Comparison of ENCODE assay signal across 8 mouse cellular contexts in the genomic region with DNA sequence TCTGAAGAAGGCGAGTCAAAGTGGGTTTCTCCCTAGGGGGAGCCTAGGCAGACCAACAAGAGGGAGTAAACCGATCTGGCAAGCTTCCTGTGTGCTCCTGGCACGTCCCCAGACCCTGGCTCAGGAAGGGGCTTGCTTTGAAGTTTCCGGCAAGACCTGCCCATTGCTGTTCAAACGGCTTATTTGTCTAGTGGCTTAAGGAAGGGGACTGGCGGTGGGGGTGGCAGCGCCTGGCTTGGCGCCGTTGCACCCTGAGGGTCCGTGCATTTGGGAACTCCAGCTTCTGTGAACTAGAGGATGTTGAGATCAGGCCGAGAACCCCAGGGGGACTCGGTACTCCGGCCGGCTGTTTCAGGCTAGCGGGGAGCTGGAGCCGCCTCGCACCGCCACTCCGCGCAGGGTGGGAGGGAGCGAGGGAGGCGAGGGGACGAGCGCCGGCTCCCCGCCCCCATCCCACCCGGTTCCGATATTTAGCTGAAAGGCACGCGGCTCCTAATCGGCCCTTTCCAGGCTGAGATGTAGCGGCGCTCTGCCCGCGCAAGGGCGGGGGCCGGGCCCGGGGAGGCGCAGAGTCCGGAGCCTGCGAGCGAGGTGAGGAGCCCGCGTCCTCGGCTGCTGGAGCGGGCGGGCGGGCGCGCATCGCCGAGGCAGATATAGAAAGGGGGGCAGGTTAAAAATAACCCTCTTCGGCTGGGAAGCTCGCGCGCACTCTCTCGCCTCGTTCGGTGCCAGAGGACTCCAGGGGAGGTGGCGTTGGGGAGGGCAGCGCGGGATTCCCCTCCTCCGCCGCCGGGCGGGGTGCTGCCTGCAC. TPM values are rescaled to one million over a fixed set of nuclear protein-coding genes. Genes with fewer than 3 reads are reported as not detected.
A peak's percentile ranks its signal among the peaks of the same experiment; 100 is the strongest.
DNase-seq lines count a peak whose midpoint lies in the region; ATAC-seq and TF ChIP-seq lines count a peak whose summit lies in the region.

No protein-coding gene starts in this region.

- peak overlapping the region; percentile 100 for H3K4me2 ChIP-seq in embryonic facial prominence, embryonic 13.5 days
- H3K4me2 ChIP-seq in heart, embryonic 11.5 days: peak overlapping the region; percentile 100
- H3K4me2 ChIP-seq in limb, embryonic 14.5 days (replicated peaks; ENCODE audit: low read depth, low read length, severe bottlenecking): peak overlapping the region; percentile 100
- H3K4me2 ChIP-seq in midbrain, embryonic 15.5 days: peak overlapping the region; percentile 70
- H3K4me2 ChIP-seq in stomach, embryonic 15.5 days: peak overlapping the region; percentile 100

- peak overlapping the region; percentile 81 for H3K9ac ChIP-seq in embryonic facial prominence, embryonic 13.5 days
- H3K9ac ChIP-seq in heart, embryonic 11.5 days (ENCODE audit: low read depth, low read length): peak overlapping the region; percentile 89
- peak overlapping the region; percentile 66 for H3K9ac ChIP-seq in limb, embryonic 14.5 days (ENCODE audit: low read depth, low read length, severe bottlenecking)
- H3K9ac ChIP-seq in midbrain, embryonic 15.5 days: peak overlapping the region; percentile 78
- peak overlapping the region; percentile 52 for H3K9ac ChIP-seq in stomach, embryonic 15.5 days

- H3K27me3 ChIP-seq in embryonic facial prominence, embryonic 13.5 days: no peaks in the 10 kb centered on the region
- no peaks in the 10 kb centered on the region for H3K27me3 ChIP-seq in heart, embryonic 11.5 days (ENCODE audit: control insufficient read depth, insufficient read depth, low read length)
- no peaks in the 10 kb centered on the region for H3K27me3 ChIP-seq in limb, embryonic 14.5 days (ENCODE audit: control insufficient read depth, insufficient read depth, low read length)
- H3K27me3 ChIP-seq in midbrain, embryonic 15.5 days (replicated peaks): no peaks in the 10 kb centered on the region
- no peaks in the 10 kb centered on the region for H3K27me3 ChIP-seq in stomach, embryonic 15.5 days (replicated peaks)

- H3K27ac ChIP-seq in embryonic facial prominence, embryonic 13.5 days: peak overlapping the region; percentile 89
- peak overlapping the region; percentile 98 for H3K27ac ChIP-seq in heart, embryonic 11.5 days (ENCODE audit: low read depth, low read length)
- peak overlapping the region; percentile 72 for H3K27ac ChIP-seq in limb, embryonic 14.5 days (replicated peaks; ENCODE audit: low read depth, low read length)
- H3K27ac ChIP-seq in midbrain, embryonic 15.5 days: peak overlapping the region; percentile 95
- peak overlapping the region; percentile 89 for H3K27ac ChIP-seq in stomach, embryonic 15.5 days

- peak; percentile 90 for DNase-seq in 416B (ENCODE audit: low read depth)
- DNase-seq in adrenal gland, postnatal 10 days: peak; percentile 73
- DNase-seq in kidney, adult 9 months: peak; percentile 57
- peak; percentile 52 for DNase-seq in limb, embryonic 14.5 days (ENCODE audit: low spot score)

- ATAC-seq in embryonic facial prominence, embryonic 13.5 days (ENCODE audit: insufficient number of reproducible peaks, insufficient read depth, low FRiP score, low TSS enrichment, low read depth): no peak
- peak; percentile 64 for ATAC-seq in heart, embryonic 11.5 days (replicated peaks; ENCODE audit: insufficient number of reproducible peaks, low FRiP score, low TSS enrichment)
- ATAC-seq in limb, embryonic 14.5 days (ENCODE audit: low FRiP score, low read depth): peak; percentile 42
- ATAC-seq in midbrain, embryonic 15.5 days (replicated peaks): peak; percentile 59
- peak; percentile 59 for ATAC-seq in stomach, embryonic 15.5 days (ENCODE audit: insufficient read depth, low FRiP score, low read depth)

- no peaks in the 10 kb centered on the region for H3K9me3 ChIP-seq in embryonic facial prominence, embryonic 13.5 days
- no peaks in the 10 kb centered on the region for H3K9me3 ChIP-seq in heart, embryonic 11.5 days (replicated peaks; ENCODE audit: control insufficient read depth, low read length)
- no peaks in the 10 kb centered on the region for H3K9me3 ChIP-seq in limb, embryonic 14.5 days (ENCODE audit: control insufficient read depth, low read length)
- no peaks in the 10 kb centered on the region for H3K9me3 ChIP-seq in midbrain, embryonic 15.5 days
- H3K9me3 ChIP-seq in stomach, embryonic 15.5 days: no peaks in the 10 kb centered on the region

- WGBS in embryonic facial prominence, embryonic 13.5 days: under 1% methylated on average over 65 of the region's 66 CpGs
- 1% methylated on average over 59 of the region's 66 CpGs for WGBS in heart, embryonic 11.5 days (ENCODE audit: insufficient replicate concordance)
- 2% methylated on average over 63 of the region's 66 CpGs for WGBS in limb, embryonic 14.5 days
- WGBS in midbrain, embryonic 15.5 days: under 1% methylated on average over 66 of the region's 66 CpGs
- WGBS in stomach, embryonic 15.5 days: under 1% methylated on average over 50 of the region's 66 CpGs

- H3K4me1 ChIP-seq in embryonic facial prominence, embryonic 13.5 days: peaks cover 90% of the 10 kb centered on the region
- peaks cover 76% of the 10 kb centered on the region for H3K4me1 ChIP-seq in heart, embryonic 11.5 days (ENCODE audit: control insufficient read depth, insufficient read depth, low read length)
- H3K4me1 ChIP-seq in limb, embryonic 14.5 days (ENCODE audit: control insufficient read depth, insufficient read depth, low read length): peaks cover 57% of the 10 kb centered on the region
- peaks cover 58% of the 10 kb centered on the region for H3K4me1 ChIP-seq in midbrain, embryonic 15.5 days
- H3K4me1 ChIP-seq in stomach, embryonic 15.5 days: peaks cover 81% of the 10 kb centered on the region

- 0 out of 2 replicates have a peak, but pooled peaks cover 4% of the 10 kb centered on the region for H3K36me3 ChIP-seq in embryonic facial prominence, embryonic 13.5 days
- H3K36me3 ChIP-seq in heart, embryonic 11.5 days (ENCODE audit: control insufficient read depth, insufficient read depth, low read length): no peaks in the 10 kb centered on the region
- no peaks in the 10 kb centered on the region for H3K36me3 ChIP-seq in limb, embryonic 14.5 days (ENCODE audit: control insufficient read depth, insufficient read depth, low read length)
- no peaks in the 10 kb centered on the region for H3K36me3 ChIP-seq in midbrain, embryonic 15.5 days (replicated peaks)
- no peaks in the 10 kb centered on the region for H3K36me3 ChIP-seq in stomach, embryonic 15.5 days

- H3K4me3 ChIP-seq in embryonic facial prominence, embryonic 13.5 days: peak overlapping the region; percentile 66
- H3K4me3 ChIP-seq in heart, embryonic 11.5 days (ENCODE audit: low read depth, low read length): peak overlapping the region; percentile 69
- H3K4me3 ChIP-seq in limb, embryonic 14.5 days (replicated peaks; ENCODE audit: low read length): peak overlapping the region; percentile 61
- H3K4me3 ChIP-seq in midbrain, embryonic 15.5 days: peak overlapping the region; percentile 67
- peak overlapping the region; percentile 63 for H3K4me3 ChIP-seq in stomach, embryonic 15.5 days (replicated peaks)

- TF ChIP-seq POLR2A in limb, embryonic 14.5 days (IDR thresholded peaks at IDR 0.05; ENCODE audit: borderline replicate concordance, extremely low read depth, insufficient read depth, insufficient read length): no peak

RNA-seq across cellular contexts. Expression of a gene that starts 46.8 kb away (rescaled TPM):
- total RNA-seq in adrenal gland, postnatal 10 days (2021): 100 to 1,000 TPM; 126 to 185 TPM
- polyA plus RNA-seq in embryonic facial prominence, embryonic 13.5 days (2015; fragmentation: Nextera tagmentation; extraction: Ambion mirVana): 59.1 and 61.9 TPM in 2 replicates
- 39.0 and 41.0 TPM in 2 replicates for polyA plus RNA-seq in heart, embryonic 11.5 days (2014; fragmentation: Nextera tagmentation; extraction: Ambion mirVana)
- polyA plus RNA-seq in limb, embryonic 14.5 days (2012; rRNA removed): 96.5 and 147 TPM in 2 replicates
- 77.1 and 80.7 TPM in 2 replicates for polyA plus RNA-seq in limb, embryonic 14.5 days (2014; fragmentation: Nextera tagmentation; extraction: Ambion mirVana)
- 37.0 and 38.3 TPM in 2 replicates for polyA plus RNA-seq in midbrain, embryonic 15.5 days (2015; fragmentation: Nextera tagmentation; extraction: Ambion mirVana)
- polyA plus RNA-seq in stomach, embryonic 15.5 days (2015; fragmentation: Nextera tagmentation; extraction: Ambion mirVana): 81.5 and 83.5 TPM in 2 replicates
